Mouse (Mus musculus): ENCODE measurements around the gene Ppp2r3c.
"Not testable (repeated sequence)": the region's sequence is repeated elsewhere in the genome, so short reads cannot be mapped to it uniquely, and the experiment has no call there.

Gene Ppp2r3c

DNA sequence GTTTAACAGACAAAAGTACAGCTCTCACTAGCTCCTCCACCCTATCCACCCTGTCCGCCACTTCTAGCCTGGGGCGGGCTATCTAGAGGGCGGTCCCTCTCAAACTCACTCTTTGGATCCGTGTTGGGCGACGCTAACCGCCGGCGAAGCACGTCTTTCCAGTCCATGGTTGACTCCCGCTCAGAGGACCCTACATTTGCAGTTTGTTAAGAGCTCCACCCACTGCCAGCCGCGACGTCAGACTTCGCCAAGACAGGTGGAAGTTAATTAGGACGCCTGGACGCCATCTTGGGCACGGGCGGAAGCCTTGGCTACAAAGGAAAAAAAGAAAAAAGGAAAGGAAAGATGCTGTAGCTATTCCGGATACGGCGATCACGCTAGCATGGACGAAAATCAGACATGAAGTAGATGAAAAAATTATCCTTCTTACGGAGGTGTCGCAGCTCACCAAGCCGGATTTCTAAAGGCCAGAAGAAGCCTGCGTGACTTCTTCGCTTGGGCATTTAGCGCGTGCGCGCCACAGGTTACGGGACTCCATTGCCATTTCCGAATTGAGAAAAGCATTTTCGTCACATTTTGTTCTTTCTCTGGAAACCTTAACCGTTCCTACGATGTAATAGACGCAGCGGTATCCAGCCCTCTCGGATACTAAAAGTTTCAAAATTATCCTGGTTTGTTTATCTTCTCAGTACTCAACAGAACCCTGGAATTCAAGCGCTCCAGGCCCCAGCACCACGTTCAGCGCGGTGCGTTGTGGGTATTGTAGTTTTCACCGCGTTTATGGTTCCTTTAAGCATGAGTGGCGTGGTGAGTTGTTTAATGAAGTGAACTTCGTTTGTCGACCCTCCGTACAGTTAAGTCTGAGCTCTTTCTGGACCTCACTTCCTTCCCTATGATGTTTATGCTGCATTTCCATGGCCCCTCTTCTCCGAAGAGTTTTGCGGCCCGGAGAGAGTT, at the start of gene Ppp2r3c:
Ppp2r3c (minus strand) TSS at position 514 of the 957 bp plus-strand sequence.
- DNase-seq (ENCODE audit: low read depth) = peak; percentile 99

DNA sequence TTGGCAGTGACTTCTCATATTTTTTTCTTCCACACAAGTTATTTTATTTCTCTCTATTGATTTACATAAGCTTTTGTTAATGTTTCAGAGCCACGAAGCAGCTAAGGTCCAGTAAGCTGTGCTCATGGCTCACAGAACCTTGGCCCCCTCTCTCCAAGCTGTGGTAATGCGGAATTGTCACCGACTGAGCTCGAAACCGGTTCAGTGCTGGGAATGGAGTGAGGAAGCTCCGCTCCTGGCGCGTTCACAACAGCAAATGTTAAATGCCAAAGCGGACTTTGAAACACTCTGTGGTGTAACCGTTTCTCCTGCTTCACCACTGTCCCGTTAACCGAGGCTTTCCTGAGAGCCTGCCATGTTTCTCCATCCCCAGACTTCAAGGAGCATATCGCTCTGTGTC, 41.8 kb upstream of the Ppp2r3c start:
- no peak for DNase-seq (ENCODE audit: low read depth)

DNA sequence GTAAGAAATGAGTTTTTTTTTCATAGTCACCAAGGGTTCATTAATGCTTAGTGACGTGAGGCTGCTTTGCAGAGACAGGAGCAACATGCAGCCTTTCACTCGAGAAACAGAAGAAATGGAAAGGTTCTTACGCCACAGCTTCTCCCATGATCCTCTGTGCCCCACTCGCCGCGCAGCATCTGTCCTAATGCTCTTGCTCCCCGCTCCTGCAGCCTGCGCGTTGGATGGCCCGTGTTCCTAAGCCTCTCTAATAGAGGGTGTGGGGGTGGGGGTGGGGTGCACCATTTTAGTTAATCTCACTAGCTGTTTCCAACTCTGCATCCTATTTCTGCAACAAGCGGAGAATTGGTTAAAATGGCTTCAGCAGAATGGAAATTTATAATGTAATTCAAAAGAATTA, 41.2 kb upstream of the Ppp2r3c start:
- DNase-seq (ENCODE audit: low read depth) = no peak

DNA sequence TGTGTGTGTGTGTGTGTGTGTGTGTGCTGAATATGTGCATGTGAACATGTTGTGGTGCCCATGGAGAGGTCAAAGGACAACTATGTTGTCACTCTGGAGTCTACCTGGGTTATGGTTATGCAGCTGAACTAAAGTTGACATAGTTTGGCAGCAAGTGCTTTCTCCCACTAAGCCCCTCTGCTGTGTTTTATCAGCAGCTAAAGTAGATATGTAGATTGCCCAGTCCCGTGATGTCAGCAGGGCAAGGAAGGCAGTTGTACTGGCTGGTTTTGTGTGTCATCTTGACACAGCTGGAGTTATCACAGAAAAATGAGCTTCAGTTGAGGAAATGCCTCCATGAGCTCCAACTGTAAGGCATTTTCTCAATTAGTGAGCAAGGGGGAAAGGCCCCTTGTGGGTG, 40.2 kb upstream of the Ppp2r3c start:
- not testable (repeated sequence) for DNase-seq (ENCODE audit: low read depth)

DNA sequence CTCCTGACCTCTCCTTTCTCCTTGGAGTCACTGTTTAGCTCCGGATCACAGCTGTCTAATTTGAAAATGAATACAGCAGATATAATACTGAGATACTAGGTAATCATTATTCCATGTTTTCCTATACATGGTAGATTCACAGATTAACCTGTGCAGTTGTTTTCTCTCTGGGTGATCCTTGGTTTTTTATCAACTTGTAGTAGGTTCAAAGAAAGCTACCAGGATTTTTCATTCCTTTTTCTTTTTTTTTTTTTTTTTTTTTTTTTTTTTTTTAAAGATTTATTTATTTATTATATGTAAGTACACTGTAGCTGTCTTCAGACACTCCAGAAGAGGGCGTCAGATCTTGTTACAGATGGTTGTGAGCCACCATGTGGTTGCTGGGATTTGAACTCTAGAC, 35.7 kb upstream of the Ppp2r3c start:
- DNase-seq (ENCODE audit: low read depth) = not testable (repeated sequence)

DNA sequence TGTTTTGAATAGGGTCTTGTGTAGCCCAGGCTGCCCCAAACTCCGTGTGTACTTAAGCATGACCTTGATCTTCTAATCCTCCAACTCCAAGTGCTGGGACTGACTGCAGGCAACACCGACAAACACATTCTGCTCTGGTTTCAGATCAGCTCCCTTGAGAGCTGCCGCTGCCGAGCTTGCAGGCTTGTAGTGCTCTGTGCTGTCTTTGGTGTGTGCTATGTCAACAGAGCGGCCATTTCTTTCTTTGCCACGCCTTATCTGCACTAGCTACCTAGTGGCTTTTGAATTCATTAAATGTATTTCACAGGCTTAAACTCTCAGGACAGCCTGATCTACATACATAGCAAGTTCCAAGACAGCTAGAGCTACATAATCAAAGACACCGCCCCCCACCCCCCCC, 30.9 kb upstream of the Ppp2r3c start:
- DNase-seq (ENCODE audit: low read depth) = no peak

DNA sequence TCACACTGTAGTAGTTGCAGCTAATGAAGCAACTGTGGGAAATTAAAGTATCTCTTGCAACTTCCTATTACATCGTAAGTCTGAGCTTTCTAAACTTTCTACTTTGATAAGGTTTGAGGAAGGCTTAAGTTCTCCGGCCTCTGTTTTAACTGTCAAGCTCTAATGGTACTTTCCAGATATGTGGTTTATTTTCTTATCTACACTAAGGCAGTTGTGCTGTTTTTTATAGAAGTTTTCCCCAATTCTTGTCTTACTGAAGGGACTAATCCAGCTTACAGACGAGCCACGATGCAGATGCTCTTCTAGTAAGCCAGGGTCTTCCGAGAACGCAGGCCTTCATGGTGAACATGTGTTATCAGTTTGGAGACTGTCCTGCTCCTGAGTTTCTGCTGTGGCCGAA, 26.6 kb upstream of the Ppp2r3c start:
- peak; percentile 57 for DNase-seq (ENCODE audit: low read depth)

DNA sequence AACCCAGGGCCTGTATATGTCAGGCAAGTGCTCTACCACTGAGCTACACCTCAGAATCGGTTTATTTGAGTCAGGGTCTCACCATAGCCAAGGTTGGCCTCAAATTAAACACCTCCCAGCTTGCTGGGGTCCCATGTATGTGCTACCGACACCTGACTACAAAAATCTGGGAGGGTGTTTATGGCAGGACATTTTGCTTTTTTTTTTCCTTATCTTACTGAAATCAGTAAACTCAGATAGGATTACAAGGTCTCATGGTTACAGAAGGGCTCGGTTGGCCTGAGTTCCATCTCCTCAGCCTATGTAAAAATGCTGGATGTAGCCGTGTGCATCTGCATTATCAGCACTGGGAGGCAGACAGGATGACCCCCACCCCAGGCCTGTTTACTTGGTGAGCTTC, 26.0 kb upstream of the Ppp2r3c start:
- DNase-seq (ENCODE audit: low read depth) = no peak

DNA sequence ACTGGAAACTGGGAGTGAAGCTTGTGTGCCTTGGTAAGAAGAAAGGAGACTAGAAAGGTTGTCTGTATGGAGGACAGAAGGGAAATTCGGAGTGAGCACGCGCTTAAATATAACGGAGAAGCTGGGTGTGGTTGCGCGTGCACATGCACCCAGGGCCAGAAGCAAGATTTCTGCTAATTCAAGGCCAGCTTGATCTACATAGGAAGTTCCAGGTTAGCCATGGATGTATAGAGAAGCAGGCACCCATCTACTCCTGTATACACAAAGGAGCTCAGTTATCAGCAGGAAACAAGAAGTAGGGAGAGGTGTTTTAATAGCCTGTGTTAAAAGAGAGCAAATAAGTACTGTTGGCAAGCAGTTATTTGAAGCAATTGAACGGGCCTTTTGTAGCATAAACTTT, 22.9 kb upstream of the Ppp2r3c start:
- no peak for DNase-seq (ENCODE audit: low read depth)

DNA sequence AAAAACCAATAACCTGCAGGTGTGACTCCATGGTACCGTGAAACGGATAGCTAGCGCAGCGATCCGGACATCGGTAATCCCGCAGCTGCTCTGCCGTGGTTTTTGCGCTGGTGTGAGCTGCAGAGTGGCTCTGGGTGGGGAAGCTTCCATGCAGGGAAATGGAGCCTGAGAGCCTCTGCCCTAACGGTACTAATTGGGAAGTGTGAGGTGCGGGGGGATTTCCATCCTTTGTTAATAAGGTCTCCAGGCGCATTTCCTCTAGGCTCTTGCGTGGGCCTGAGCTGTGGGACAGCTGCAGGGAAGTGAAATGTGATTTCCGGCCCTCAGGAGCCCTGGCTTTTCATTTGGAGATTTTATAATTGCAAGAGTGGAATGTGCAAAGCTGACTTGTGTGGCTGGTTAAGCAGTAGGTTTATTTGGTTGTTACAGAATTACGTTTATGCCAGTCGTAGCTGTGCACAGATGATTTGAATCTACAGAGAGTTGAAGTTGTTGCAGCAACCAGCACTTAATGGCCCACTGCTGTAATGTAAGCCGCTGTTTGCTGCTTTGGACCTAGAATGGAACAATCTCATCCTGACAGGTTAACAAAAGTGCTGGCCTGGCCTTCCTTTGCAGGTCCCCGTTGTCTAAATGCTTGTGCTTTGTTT, 19.0 kb upstream of the Ppp2r3c start:
- DNase-seq (ENCODE audit: low read depth) = no peak

DNA sequence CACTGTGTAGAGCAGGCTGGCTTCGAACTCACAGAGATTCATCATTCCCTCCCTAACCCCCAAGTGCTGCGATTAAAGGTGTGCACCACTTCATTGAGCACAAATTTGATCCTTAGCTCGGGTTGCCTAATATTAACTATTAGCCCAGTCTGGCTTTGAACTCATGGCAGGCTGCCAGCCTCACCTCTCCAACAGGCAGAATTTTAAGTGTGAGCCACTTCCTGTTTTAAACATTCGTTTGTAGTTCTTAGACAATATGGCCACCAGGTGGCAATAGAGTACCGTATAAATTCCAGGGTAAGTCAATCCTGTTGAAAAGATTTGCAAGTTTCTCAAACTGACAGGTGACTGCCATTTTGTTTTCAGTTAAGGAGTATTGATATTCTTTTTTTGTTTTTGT, 12.4 kb upstream of the Ppp2r3c start:
- DNase-seq (ENCODE audit: low read depth) = peak; percentile 98

DNA sequence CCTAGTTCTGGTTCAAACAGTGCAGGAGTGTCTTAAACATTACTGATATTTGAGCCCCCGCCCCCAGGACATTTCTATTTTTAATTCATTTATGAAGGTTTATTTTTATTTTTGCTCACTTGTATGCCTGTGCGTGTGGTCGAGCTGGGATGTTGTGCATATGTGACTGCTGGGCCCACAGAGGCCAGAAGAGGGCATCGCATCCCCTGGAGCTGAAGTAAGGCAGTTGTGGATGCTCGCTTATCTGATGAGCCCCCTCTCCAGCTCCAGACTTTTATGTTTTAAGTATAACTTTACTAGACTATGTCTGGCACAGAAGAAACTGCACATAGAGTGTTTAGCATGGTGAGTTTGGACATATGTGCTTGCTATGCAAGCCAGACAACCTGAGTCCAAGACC, 11.1 kb upstream of the Ppp2r3c start:
- peak; percentile 33 for DNase-seq (ENCODE audit: low read depth)

DNA sequence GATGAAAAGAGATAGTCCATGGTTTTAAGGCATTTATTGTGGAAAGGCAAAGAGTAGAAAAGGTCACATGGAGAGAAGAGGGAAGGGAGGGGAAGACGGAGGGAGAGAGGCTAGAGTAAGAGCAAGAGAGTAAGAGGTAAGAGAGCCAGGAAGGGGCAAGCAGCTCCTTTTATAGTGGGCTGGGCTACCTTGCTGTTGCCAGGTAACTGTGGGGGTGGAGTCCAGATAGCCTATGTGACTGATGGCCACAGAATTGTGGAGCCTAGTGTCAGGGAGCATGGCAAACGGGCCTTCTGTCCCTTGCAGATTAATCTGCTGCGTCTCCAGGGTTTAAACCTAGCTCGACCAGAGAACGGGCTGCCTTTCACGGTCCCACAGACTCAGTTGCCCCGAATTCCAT, 9.0 kb upstream of the Ppp2r3c start:
- no peak for DNase-seq (ENCODE audit: low read depth)

DNA sequence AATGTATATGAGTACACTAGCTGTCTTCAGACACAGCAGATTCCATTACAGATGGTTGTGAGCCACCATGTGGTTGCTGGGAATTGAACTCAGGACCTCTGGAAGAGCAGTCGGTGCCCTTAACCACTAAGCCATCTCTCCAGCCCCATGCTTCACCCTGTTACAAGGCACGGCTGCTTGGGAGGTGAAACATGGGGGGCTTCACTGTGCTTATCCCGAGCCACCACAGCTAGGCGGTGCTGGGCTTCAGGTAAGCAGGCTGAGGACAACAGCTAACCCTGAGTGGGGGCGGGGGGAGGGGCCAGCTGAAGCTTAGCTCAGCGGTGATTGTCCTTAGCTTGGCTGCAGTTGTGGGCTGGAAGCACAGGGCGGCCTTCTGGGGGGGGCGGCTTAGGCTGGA, 6.7 kb upstream of the Ppp2r3c start:
- DNase-seq (ENCODE audit: low read depth) = no peak

DNA sequence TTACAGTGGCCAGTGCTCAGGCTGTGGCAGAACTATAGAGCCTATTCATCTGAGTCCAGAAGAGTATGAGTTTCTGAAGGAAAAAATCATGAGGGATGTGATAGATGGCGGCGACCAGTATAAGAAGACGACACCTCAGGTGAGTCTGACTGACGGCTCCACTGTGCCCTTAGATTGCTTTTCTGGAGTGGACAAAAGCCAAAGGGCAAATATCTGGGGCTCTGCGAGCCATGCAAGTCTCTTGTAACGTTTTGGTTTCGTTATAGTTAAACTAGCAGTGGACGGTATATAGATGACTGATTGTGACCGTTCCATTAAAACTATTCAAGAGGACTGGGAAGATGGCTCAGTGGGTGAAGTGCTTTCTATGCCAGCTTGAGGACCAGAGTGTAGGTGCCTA, 5.9 kb upstream of the Ppp2r3c start:
- no peak for DNase-seq (ENCODE audit: low read depth)

DNA sequence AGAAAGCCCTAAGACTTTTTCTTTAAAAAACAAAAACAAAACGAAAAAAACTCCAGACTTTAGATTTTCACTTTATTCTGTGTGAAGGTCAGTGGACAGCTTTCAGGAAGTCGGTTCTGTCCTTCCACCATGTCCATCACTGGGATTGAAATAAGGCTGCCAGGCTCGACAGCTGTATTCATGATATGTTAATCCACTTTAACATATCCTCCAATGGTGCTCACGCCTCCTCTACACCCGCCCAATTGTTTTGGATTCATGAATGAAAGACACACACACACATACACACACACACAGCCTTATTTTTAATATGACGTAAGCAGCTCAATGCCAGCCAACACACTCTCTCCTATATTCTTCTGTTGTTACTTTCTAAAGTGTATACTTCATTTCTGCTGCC, 4.8 kb upstream of the Ppp2r3c start:
- DNase-seq (ENCODE audit: low read depth) = no peak

DNA sequence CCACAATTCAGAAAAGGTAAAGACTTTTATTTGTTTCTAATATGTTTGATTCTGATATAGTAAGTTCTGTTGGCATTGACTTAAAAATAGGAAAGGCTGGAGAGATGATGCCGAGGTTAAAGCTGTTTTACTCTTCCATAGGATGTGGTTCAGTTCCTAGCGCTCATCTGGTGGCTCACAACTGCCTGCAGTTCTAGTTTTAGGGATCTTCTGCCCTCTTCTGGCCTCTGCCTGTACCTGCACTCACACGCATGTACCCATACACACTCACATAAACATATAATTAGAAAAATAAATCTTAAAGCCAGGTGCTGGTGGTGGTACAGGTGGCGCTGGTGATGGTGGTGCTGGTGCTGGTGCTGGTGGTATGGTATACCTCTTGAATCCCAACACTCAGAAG, 3.6 kb upstream of the Ppp2r3c start:
- DNase-seq (ENCODE audit: low read depth) = no peak

DNA sequence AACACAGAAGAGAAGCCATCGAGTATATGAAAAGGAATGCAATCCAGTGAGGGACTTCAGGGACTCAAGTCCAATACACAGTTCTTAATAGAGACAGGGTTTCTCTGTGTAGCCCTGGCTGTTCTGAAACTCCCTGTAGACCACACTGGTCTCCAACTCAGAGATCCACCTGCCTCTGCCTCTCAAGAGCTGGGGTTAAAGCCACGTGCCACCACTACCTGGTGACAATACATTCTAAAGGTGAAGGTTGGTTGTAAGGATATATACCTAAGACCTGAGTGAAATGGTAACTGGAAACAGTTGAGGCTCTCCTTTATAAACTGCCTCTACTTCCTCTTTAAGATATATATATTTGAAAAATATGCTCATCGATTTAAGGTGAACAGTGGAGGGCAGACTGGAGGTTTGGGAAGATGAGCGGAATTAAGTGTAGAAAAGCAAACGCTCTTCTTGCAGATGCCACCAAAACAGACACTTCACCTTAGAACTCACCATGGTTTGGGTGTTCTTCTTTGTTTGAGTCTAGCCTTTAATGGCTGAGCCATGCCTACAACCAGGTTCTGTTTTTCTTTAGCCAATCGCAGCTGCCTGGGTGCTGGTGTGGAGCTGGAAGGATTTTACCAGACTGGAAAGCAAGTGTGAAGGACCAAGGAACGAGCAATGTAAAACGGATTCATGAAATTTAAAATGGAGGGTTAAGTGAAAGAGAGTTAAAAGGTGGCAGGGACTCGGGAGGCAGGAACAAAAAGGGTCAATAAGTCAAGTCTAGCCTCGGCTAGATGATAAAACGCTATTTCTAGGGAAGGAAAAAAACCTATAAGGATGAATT, 1.1 kb downstream of the Ppp2r3c start:
- peak; percentile 66 for DNase-seq (ENCODE audit: low read depth)

DNA sequence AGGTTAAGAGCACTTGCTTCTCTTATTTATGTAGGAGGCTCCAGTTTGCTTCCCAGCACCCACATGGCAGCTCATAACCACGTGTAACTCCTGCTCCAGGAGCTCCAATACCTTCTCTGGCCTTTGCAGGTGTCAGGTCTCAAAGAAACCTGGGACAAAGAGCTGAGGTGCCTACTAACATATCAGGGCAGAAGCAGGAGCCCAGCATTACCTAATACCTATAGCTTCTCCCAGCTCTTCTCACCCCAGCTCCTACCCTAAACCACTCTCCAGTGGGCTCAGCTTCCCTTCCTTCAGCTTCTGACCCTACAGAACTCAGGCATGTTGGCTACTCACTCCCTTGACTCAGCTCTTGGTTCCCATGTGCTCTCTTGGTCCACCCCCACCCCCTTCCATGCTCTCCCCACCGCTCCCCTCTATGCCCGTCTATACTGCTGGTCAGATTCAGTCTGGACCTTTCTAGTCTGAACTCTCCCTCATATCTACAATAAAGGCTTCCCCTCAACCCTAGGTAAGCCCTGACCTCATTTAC, 1.9 kb downstream of the Ppp2r3c start:
- DNase-seq (ENCODE audit: low read depth) = no peak

DNA sequence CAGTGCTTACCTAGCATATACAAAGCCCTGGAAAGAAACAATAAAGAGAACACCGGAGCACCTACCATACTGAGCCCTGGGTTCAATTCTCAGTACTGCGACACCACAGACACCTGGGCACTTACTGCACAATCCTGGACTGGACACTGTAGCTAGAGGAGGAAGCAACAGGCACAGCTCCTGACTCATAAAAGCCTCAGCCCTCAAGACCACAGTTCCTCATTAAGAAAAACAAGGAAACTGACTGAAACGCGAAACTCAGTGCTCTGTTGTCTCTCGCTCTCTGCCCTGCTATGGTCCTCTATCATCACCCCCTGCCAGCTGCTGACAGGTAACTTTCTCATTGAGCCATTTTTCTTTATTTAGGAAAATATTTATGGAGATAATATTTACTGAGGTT, 3.5 kb downstream of the Ppp2r3c start, which contains the start of gene 1110008L16Rik:
1110008L16Rik (plus strand) TSS at position 242 of the 400 bp plus-strand sequence.
- DNase-seq (ENCODE audit: low read depth) = peak; percentile 74

DNA sequence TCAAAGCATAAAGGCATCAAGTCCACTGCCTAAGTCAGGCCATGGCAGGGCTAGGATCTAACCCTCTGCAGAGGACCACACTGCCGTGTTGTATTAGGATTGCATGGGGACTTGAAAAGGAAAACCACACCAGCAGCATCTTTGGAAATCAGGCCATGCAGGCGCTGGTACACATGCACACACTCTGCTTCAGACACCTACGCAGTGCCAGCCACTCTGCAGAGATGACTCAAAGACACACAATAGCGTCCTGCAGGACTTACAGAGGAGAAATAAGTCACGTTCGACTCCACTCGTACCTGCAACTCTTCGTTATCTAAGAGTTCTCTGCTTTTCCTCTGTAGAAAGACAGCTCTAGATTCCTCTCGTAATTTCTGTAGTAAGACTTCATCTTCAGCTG, 4.7 kb downstream of the Ppp2r3c start:
- DNase-seq (ENCODE audit: low read depth) = no peak

DNA sequence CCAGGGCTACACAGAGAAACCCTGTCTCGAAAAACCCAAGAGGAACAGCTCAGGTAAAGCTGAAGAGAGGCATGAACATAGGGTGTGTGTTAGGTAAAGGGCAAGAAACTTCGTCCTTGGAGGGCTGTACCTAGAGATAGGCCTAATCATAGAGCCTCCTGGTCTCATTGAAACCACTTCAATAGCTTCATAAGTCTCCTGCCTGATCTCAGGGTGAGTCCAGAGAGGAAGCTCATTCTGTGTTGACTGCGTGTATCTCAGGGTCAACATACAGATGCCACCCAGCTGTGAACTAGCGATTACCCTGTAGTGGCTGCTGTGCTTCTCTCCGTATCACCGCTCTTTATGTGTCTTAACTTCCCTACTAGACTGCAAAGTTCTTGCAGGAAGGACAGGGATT, 25.2 kb downstream of the Ppp2r3c start:
- DNase-seq (ENCODE audit: low read depth) = not testable (repeated sequence)
